Mouse (Mus musculus): ENCODE data around the gene Klk1b11. TPM values are rescaled to one million over a fixed set of nuclear protein-coding genes. Genes with fewer than 3 reads are reported as not detected.

The Klk1b11 gene
- not detected for polyA plus RNA-seq (2017; shearing (Covaris generic))

DNA sequence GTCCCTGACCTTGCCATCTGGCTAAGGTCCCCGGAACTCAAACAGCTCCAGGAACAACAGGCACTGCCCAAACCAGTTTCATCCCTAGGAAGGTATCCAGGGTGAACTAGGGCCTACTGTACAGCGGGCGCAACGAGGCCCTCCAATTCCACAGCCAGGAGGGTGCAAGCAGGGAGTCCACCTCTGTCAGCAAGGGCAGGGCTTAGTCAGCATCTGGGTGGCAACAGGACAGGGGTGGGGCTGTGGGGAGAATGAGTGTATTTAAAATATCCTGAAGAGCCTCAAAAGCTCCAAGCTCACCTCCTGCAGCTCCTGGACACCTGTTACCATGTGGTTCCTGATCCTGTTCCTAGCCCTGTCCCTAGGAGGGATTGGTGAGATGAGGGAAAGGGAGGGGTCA is at the start of gene Klk1b11:
TSS of gene Klk1b11 (plus strand) at position 301 of the 400 bp plus-strand sequence.

DNA sequence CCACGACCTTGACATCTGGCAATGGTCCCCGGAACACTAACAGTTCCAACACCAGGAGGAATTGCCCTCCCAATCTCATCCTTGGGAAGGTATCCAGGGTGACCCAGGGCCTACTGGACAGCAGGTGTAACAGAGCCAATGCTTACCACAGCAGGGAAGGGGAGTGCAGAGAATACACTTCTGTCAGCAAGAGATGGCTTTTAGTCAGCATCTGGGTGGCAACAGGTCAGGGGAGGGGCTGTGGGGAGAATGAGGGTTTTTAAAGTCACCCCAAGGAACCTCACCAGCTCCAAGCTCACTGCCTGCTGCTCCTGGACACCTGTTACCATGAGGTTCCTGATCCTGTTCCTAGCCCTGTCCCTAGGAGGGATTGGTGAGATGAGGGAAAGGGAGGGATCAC is 45.3 kb upstream of the Klk1b11 start, which contains the start of gene Klk1b8:
TSS of gene Klk1b8 (plus strand) at position 301 of the 400 bp plus-strand sequence.

DNA sequence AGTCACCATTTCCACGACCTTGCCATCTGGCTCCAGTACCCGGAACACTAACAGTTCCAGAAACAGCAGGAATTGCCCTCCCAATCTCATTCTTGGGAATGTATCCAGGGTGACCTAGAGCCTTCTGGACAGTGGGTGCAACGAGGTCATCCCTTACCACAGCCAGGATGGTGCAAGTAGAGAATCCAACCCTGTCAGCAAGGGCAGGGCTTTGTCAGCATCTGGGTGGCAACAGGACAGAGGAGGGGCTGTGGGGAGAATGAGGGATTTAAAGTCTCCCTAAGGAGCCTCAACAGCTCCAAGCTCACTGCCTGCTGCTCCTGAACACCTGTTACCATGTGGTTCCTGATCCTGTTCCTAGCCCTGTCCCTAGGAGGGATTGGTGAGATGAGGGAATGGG is 29.2 kb upstream of the Klk1b11 start, which contains the start of gene Klk1b1:
TSS of gene Klk1b1 (plus strand) at position 301 of the 400 bp plus-strand sequence.

DNA sequence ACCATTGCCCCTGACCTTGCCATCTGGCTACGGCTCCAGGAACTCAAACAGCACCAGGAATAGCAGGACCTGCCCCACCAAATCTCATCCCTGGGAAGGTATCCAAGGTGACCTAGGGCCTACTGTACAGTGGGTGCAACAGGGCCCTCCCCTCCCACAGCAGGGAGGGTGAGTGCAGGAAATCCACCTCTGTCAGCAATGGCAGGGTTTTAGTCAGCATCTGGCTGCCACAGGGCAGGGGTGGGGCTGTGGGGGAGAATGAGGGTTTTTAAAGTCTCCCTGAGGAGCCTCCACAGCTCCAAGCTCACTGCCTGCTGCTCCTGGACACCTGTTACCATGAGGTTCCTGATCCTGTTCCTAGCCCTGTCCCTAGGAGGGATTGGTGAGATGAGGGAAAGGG is 19.9 kb upstream of the Klk1b11 start, which contains the start of gene Klk1b9:
TSS of gene Klk1b9 (plus strand) at position 301 of the 400 bp plus-strand sequence.

DNA sequence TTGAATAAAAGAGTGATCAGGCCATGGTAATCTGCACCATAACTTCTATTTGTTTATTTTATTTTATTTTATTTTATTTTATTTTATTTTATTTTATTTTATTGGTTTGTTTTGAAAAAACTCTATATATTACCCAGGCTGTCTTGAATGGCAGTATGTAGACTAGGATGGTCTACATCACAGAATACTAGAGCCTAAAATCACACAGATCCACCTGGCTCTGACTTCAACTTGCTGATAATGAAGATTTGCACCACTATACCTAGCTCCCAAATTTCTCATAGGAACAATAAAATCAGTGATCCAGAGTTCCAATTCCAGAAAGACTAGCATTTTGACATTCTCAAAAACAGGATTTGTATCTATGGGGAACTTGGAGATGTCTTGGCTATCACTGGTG is 16.2 kb downstream of the Klk1b11 start, which contains the start of gene Klk1b26:
TSS of gene Klk1b26 (plus strand) at position 301 of the 400 bp plus-strand sequence.

Other genes with a start within 250 kb of the Klk1b11 start
- under 1 TPM in 1 of 2 experiments, not detected in 1; 0.19 TPM for gene Klk12, start 227.0 kb upstream of the Klk1b11 start, polyA plus RNA-seq (2017; shearing (Covaris generic))
- under 1 TPM; 0.28 to 0.97 TPM for gene Klk11, start 221.3 kb upstream of the Klk1b11 start, polyA plus RNA-seq (2017; shearing (Covaris generic))
- under 1 TPM; 0.11 to 0.21 TPM for gene Klk10, start 214.8 kb upstream of the Klk1b11 start, polyA plus RNA-seq (2017; shearing (Covaris generic))
- gene Klk9, start 204.0 kb upstream of the Klk1b11 start, polyA plus RNA-seq (2017; shearing (Covaris generic)), result 1 to 10 TPM in 1 of 2 experiments, under 1 TPM in 1; 0.92 to 1.5 TPM
- 100 to 1,000 TPM; 112 to 189 TPM for gene Klk8, start 198.3 kb upstream of the Klk1b11 start, polyA plus RNA-seq (2017; shearing (Covaris generic))
- under 1 TPM; 0.11 to 0.64 TPM for gene Klk7, start 184.6 kb upstream of the Klk1b11 start, polyA plus RNA-seq (2017; shearing (Covaris generic))
- gene Klk6, start 171.4 kb upstream of the Klk1b11 start, polyA plus RNA-seq (2017; shearing (Covaris generic)), result under 1 TPM; 0.18 to 0.43 TPM
- under 1 TPM in 1 of 2 experiments, not detected in 1; 0.31 TPM for gene Klk5, start 153.9 kb upstream of the Klk1b11 start, polyA plus RNA-seq (2017; shearing (Covaris generic))
- not detected for gene Klk4, start 114.7 kb upstream of the Klk1b11 start, polyA plus RNA-seq (2017; shearing (Covaris generic))
- gene Klk15, start 62.1 kb upstream of the Klk1b11 start, polyA plus RNA-seq (2017; shearing (Covaris generic)), result under 1 TPM in 1 of 2 experiments, not detected in 1; 0.69 TPM
- 1 to 10 TPM in 1 of 2 experiments, not detected in 1; 1.9 TPM for gene Klk1b8, start 45.2 kb upstream of the Klk1b11 start, polyA plus RNA-seq (2017; shearing (Covaris generic))
- not detected for gene Klk1b1, start 29.1 kb upstream of the Klk1b11 start, polyA plus RNA-seq (2017; shearing (Covaris generic))
- gene Klk1b9, start 19.8 kb upstream of the Klk1b11 start, polyA plus RNA-seq (2017; shearing (Covaris generic)), result not detected
- under 1 TPM in 1 of 2 experiments, not detected in 1; 0.22 TPM for gene Klk1b26, start 16.3 kb downstream of the Klk1b11 start, polyA plus RNA-seq (2017; shearing (Covaris generic))
- gene Klk1b27, start 56.4 kb downstream of the Klk1b11 start, polyA plus RNA-seq (2017; shearing (Covaris generic)), result 1 to 10 TPM; 2.7 to 3.0 TPM
- not detected for gene Klk1b21, start 106.5 kb downstream of the Klk1b11 start, polyA plus RNA-seq (2017; shearing (Covaris generic))
- not detected for gene Klk1b22, start 116.8 kb downstream of the Klk1b11 start, polyA plus RNA-seq (2017; shearing (Covaris generic))
- not detected for gene Klk1b16, start 140.9 kb downstream of the Klk1b11 start, polyA plus RNA-seq (2017; shearing (Covaris generic))
- gene Klk1b24, start 192.4 kb downstream of the Klk1b11 start, polyA plus RNA-seq (2017; shearing (Covaris generic)), result under 1 TPM in 1 of 2 experiments, not detected in 1; 0.84 TPM
- not detected for gene Klk1b3, start 202.3 kb downstream of the Klk1b11 start, polyA plus RNA-seq (2017; shearing (Covaris generic))
- under 1 TPM in 1 of 2 experiments, not detected in 1; 0.59 TPM for gene Klk1b4, start 211.6 kb downstream of the Klk1b11 start, polyA plus RNA-seq (2017; shearing (Covaris generic))
- gene Klk1b5, start 220.1 kb downstream of the Klk1b11 start, polyA plus RNA-seq (2017; shearing (Covaris generic)), result not detected
- gene Klk1, start 229.5 kb downstream of the Klk1b11 start, polyA plus RNA-seq (2017; shearing (Covaris generic)), result under 1 TPM in 1 of 2 experiments, not detected in 1; 0.65 TPM
- 1 to 10 TPM in 1 of 2 experiments, not detected in 1; 2.8 TPM for gene Gm36864, start 240.3 kb downstream of the Klk1b11 start, polyA plus RNA-seq (2017; shearing (Covaris generic))

All from inflammation-experienced regulatory T-cells (primary cell).